Mouse (Mus musculus): ENCODE results near the gene Ccdc66. TPM values are rescaled to one million over a fixed set of nuclear protein-coding genes. Genes with fewer than 3 reads are reported as not detected.
A peak's percentile ranks its signal among the peaks of the same experiment; 100 is the strongest.

Gene Ccdc66
- total and polyA plus RNA-seq, 3 experiments, result 6.3 to 18.4 TPM; not detected in 1

DNA sequence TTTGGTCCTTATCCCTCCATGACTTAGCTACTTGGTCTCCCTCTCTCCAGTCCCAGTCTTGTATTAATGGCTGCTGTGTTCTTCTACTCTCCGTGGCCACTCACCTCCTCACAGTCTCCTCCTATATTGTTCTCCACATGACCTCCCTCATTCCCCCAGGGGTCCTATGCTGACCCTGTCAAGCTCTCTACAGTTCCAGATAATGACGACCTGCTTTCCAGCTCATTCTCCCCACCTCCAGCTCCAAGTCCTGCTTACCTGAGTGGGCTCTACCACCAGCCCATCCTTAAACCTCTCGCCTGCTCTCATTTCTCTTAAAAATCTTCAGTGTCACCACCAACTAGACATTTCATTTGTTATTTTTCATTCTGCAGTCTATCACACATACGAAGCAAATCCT lies 7.2 kb downstream of the Ccdc66 start (continued):
- TF ChIP-seq KAT2A (conservative IDR thresholded peaks at IDR 0.05; ENCODE audit: low read depth, low read length), result no peak
- TF ChIP-seq NRF1 (IDR thresholded peaks at IDR 0.05; ENCODE audit: insufficient read depth, low read depth, low read length, poor library complexity, severe bottlenecking), result no peak
- no peak for TF ChIP-seq ELF1 (IDR thresholded peaks at IDR 0.05; ENCODE audit: low read depth, low read length)
- TF ChIP-seq JUND (IDR thresholded peaks at IDR 0.05; ENCODE audit: low read depth, low read length), result no peak

DNA sequence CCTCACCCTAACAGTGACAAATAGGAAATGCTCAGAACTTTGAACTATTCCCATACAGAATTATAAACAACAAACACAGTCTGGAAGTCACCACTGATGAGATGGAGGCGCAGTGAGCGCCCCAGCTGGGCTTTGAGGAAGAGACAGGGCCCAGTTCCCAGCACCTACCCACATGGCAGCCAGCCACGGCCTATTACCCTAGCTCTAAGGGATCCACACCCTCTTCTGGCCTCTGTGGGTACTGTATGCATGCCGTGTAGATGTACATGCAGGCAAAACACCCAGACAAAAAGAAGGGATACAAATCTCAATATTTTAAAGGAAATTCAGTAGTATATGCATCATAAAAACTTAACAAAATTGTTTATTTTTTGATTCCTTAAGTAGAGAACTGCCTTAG lies 14.7 kb downstream of the Ccdc66 start:
- no peaks in the 10 kb centered on the region for H3K27me3 ChIP-seq (ENCODE audit: control insufficient read depth in 1 of 2, insufficient read depth in 2 of 2, low read length in 2 of 2)
- peak; percentile 50 for DNase-seq (ENCODE audit: low read depth, low spot score)
- H3K79me2 ChIP-seq (ENCODE audit: control insufficient read depth, insufficient read depth, low read length, poor library complexity), result no peaks in the 10 kb centered on the region
- H3K9me3 ChIP-seq (replicated peaks; ENCODE audit: insufficient read depth, low read length), result no peaks in the 10 kb centered on the region
- H3K9ac ChIP-seq (ENCODE audit: control insufficient read depth, low read depth, low read length, poor library complexity, severe bottlenecking), result no peak overlapping the region
- no peak for TF ChIP-seq USF2 (IDR thresholded peaks at IDR 0.05; ENCODE audit: borderline replicate concordance in 1 of 2, insufficient read depth in 1 of 2, low read depth in 1 of 2, low read length in 2 of 2)
- no peak for TF ChIP-seq POLR2AphosphoS5 (IDR thresholded peaks at IDR 0.05; ENCODE audit: borderline replicate concordance, low read depth, low read length)
- no peak for TF ChIP-seq ZC3H11A (IDR thresholded peaks at IDR 0.05; ENCODE audit: low read depth, low read length)
- TF ChIP-seq ZMIZ1 (IDR thresholded peaks at IDR 0.05; ENCODE audit: low read depth, low read length), result no peak
- TF ChIP-seq CTCF (IDR thresholded peaks at IDR 0.05 in 2 of 3, conservative IDR thresholded peaks at IDR 0.05 in 1 of 3; ENCODE audit: control insufficient read depth in 1 of 3, insufficient read depth in 1 of 3, low read depth in 2 of 3, low read length in 3 of 3, poor library complexity in 1 of 3, severe bottlenecking in 1 of 3), result peak in 2 of 3 experiments; percentile 12 to 16; a peak in 2 of 6 replicates
- no peak overlapping the region for H3K27ac ChIP-seq (ENCODE audit: control insufficient read depth, low read depth, low read length)
- peaks cover 0 to 1% of the 10 kb centered on the region in 2 experiments; a peak in 2 of 4 replicates for H3K36me3 ChIP-seq (ENCODE audit: control insufficient read depth in 1 of 2, insufficient read depth in 2 of 2, low read length in 2 of 2)
- no peaks in the 10 kb centered on the region for H3K4me1 ChIP-seq (ENCODE audit: control insufficient read depth in 1 of 2, insufficient read depth in 2 of 2, low read length in 2 of 2)
- H3K4me3 ChIP-seq (ENCODE audit: control insufficient read depth in 1 of 2, insufficient read depth in 1 of 2, low read depth in 2 of 2, low read length in 2 of 2), result no peak overlapping the region

DNA sequence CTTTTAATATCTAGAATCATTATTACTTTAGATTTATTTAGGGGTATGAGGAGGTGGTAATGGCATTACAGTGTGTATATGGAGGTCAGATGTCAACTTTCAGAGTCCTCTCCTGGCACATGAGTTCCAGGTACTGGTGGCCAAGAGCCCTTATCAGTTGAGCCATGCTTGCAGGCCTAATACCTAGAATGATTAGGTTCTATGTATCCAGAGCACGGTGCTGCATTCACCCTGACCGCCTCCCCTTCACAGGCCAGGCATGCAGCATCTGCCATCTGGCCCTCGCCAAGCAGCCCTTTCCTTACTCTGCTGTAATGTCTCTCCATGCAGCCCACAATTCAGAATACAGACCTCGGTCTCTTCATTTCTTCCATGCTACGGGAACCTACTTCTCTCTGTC lies 16.9 kb downstream of the Ccdc66 start:
- Histone ChIP-seq H3K9me3 (replicated peaks; ENCODE audit: insufficient read depth, low read length) (no peaks in the 10 kb centered on the region), H3K27ac (ENCODE audit: control insufficient read depth, low read depth, low read length) (no peak overlapping the region), H3K27me3 (ENCODE audit: control insufficient read depth in 1 of 2, insufficient read depth in 2 of 2, low read length in 2 of 2) (no peaks in the 10 kb centered on the region), H3K36me3 (ENCODE audit: control insufficient read depth in 1 of 2, insufficient read depth in 2 of 2, low read length in 2 of 2) (peaks cover 0 to 5% of the 10 kb centered on the region in 2 experiments; a peak in 2 of 4 replicates), H3K4me1 (ENCODE audit: control insufficient read depth in 1 of 2, insufficient read depth in 2 of 2, low read length in 2 of 2) (no peaks in the 10 kb centered on the region), H3K4me3 (ENCODE audit: control insufficient read depth in 1 of 2, insufficient read depth in 1 of 2, low read depth in 2 of 2, low read length in 2 of 2) (no peak overlapping the region), H3K79me2 (ENCODE audit: control insufficient read depth, insufficient read depth, low read length, poor library complexity) (no peaks in the 10 kb centered on the region), H3K9ac (ENCODE audit: control insufficient read depth, low read depth, low read length, poor library complexity, severe bottlenecking) (no peak overlapping the region)
- TF ChIP-seq ETS1 (IDR thresholded peaks at IDR 0.05; ENCODE audit: low read depth, low read length), result no peak
- TF ChIP-seq TBP (IDR thresholded peaks at IDR 0.05; ENCODE audit: low read depth, low read length), result no peak
- no peak for TF ChIP-seq ZKSCAN1 (IDR thresholded peaks at IDR 0.05; ENCODE audit: low read depth, low read length)
- TF ChIP-seq BHLHE40 (IDR thresholded peaks at IDR 0.05; ENCODE audit: borderline replicate concordance, low read depth, low read length), result no peak
- no peak for TF ChIP-seq JUND (IDR thresholded peaks at IDR 0.05; ENCODE audit: low read depth, low read length)
- TF ChIP-seq UBTF (IDR thresholded peaks at IDR 0.05; ENCODE audit: borderline replicate concordance, insufficient read depth, low read depth, low read length), result no peak
- TF ChIP-seq CHD1 (IDR thresholded peaks at IDR 0.05; ENCODE audit: low read depth, low read length), result no peak
- TF ChIP-seq HCFC1 (IDR thresholded peaks at IDR 0.05; ENCODE audit: low read depth, low read length), result no peak
- no peak for TF ChIP-seq POLR2AphosphoS5 (IDR thresholded peaks at IDR 0.05; ENCODE audit: borderline replicate concordance, low read depth, low read length)
- no peak for TF ChIP-seq MYB (IDR thresholded peaks at IDR 0.05; ENCODE audit: low read depth, low read length)
- TF ChIP-seq KAT2A (conservative IDR thresholded peaks at IDR 0.05; ENCODE audit: low read depth, low read length), result no peak
- no peak for TF ChIP-seq SMC3 (IDR thresholded peaks at IDR 0.05; ENCODE audit: low read depth, low read length)
- TF ChIP-seq ZNF384 (IDR thresholded peaks at IDR 0.05; ENCODE audit: low read depth, low read length), result no peak
- TF ChIP-seq RCOR1 (IDR thresholded peaks at IDR 0.05; ENCODE audit: low read depth, low read length), result no peak
- DNase-seq (ENCODE audit: low read depth, low spot score), result no peak

Measured in MEL (cell line).